Mouse (Mus musculus) gastrocnemius, postnatal 10 days (tissue): ENCODE data around the gene Kdelc2. TPM values are rescaled to one million over a fixed set of nuclear protein-coding genes. Genes with fewer than 3 reads are reported as not detected.
A peak's percentile ranks its signal among the peaks of the same experiment; 100 is the strongest.

Experiments
- DNase-seq: peaks from one replicate; pipeline ENCODE4 v3.0.0; 2021; ENCODE audit warnings: mixed read lengths
- total RNA-seq, 2 experiments: library from RNA; stranded (reverse); gene quantifications; 2 replicates each; pipeline ENCODE4 v1.2.3; 2021

Kdelc2 gene
- total RNA-seq, 2 experiments from 2014 or later: 12.4 to 16.8 TPM

GRCm38 (mm10) chr9:53384873-53385272 is 1.0 kb downstream of the Kdelc2 start:
- DNase-seq: no peak

GRCm38 (mm10) chr9:53387431-53387830 is 3.6 kb downstream of the Kdelc2 start:
- DNase-seq: no peak

- no peak for DNase-seq
These were observed 5.3 kb downstream of the Kdelc2 start for GRCm38 (mm10) chr9:53389109-53389508.

- no peak for DNase-seq
These were observed 6.3 kb downstream of the Kdelc2 start for GRCm38 (mm10) chr9:53390136-53390535.

- no peak for DNase-seq
These were observed 14.0 kb downstream of the Kdelc2 start for GRCm38 (mm10) chr9:53397685-53398387.

- peak; percentile 68 for DNase-seq
These were observed 14.5 kb downstream of the Kdelc2 start for GRCm38 (mm10) chr9:53398388-53398700.

- no peak for DNase-seq
These were observed 15.7 kb downstream of the Kdelc2 start for GRCm38 (mm10) chr9:53399537-53399936.

- DNase-seq: no peak
These were observed 16.9 kb downstream of the Kdelc2 start for GRCm38 (mm10) chr9:53400696-53401095.

- no peak for DNase-seq
These were observed 17.3 kb downstream of the Kdelc2 start for GRCm38 (mm10) chr9:53401146-53401545.

- peak; percentile 15 for DNase-seq
These were observed 18.5 kb downstream of the Kdelc2 start, which contains the start of gene 4930550C14Rik for GRCm38 (mm10) chr9:53402291-53402711. 4930550C14Rik (plus strand) TSS chr9:53402325.

- no peak for DNase-seq
These were observed 19.2 kb downstream of the Kdelc2 start for GRCm38 (mm10) chr9:53402991-53403390.

GRCm38 (mm10) chr9:53404050-53404752 is 20.4 kb downstream of the Kdelc2 start:
- no peak for DNase-seq

- peak; percentile 47 for DNase-seq
These were observed 21.2 kb downstream of the Kdelc2 start for GRCm38 (mm10) chr9:53404753-53405722.

GRCm38 (mm10) chr9:53408548-53408947 is 24.7 kb downstream of the Kdelc2 start:
- DNase-seq: no peak

GRCm38 (mm10) chr9:53408953-53409361 is 25.1 kb downstream of the Kdelc2 start:
- DNase-seq: no peak

- DNase-seq: no peak
These were observed 25.6 kb downstream of the Kdelc2 start for GRCm38 (mm10) chr9:53409427-53409826.

- DNase-seq: no peak
These were observed 38.5 kb downstream of the Kdelc2 start for GRCm38 (mm10) chr9:53422133-53422896.

GRCm38 (mm10) chr9:53426726-53427125 is 42.9 kb downstream of the Kdelc2 start:
- no peak for DNase-seq

GRCm38 (mm10) chr9:53427638-53428037 is 43.8 kb downstream of the Kdelc2 start:
- DNase-seq: no peak

- DNase-seq: no peak
These were observed 52.2 kb downstream of the Kdelc2 start for GRCm38 (mm10) chr9:53435830-53436570.

- no peak for DNase-seq
These were observed 66.8 kb downstream of the Kdelc2 start for GRCm38 (mm10) chr9:53450609-53451008.
